Mouse (Mus musculus) gastrocnemius, postnatal 4 days (tissue): ENCODE measurements at regions not wholly inside any gene's neighbourhood (a gene's known extent, or its start where the extent isn't known, plus 50 kb on each side); places are given as distances from the start of the nearest gene placed in this dataset.

Experiments
- DNase-seq, 2 experiments: peaks; one replicate each; pipeline ENCODE4 v3.0.0; 2021 to 2022; ENCODE audit warnings: low spot score in 2 of 2, mixed read lengths in 2 of 2

DNA sequence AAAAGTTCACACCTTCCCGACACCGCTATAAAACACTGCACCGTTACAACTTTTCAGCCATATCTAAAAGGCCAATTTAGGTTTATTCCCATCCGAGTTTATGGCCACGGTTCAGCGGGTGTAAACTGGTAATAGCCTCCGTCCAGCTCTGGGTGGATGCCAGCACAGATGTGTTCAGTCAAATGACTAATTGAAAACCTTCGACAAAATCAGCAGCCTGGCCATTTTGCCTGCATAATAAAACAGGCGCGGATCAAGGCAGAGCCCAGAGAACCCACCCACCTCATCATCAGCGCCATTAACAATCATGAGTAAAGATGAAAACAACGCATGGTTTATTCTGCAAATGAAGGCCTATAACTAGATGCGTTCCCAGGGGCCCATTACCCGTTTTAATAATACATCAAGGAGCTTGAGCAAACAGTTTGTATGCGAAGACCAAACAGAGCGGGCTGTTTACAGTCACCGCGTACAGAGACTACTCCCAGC, 172.1 kb upstream of the Irx3 start:
- DNase-seq = peak in 1 of 2 experiments; percentile 26

DNA sequence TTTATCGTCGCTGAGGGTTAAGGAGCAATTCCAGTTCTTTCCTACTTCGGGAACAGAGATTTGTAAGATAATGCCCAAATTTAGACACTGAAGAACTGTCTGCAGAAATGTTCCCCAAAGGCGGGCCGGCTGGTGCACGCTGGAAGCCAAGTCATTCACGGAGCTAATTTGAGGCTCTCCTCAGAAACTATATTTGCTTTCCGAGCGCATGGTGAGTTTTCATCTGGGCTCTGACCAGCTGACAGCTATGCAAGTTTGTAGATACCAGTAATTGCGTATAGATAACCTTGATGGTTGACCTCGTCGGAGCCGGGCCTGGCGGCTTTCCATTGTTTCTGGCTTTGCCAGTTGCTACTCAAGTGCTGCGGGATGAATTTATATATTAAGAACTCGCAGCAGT, 165.5 kb upstream of the Irx3 start:
- DNase-seq = no peak

DNA sequence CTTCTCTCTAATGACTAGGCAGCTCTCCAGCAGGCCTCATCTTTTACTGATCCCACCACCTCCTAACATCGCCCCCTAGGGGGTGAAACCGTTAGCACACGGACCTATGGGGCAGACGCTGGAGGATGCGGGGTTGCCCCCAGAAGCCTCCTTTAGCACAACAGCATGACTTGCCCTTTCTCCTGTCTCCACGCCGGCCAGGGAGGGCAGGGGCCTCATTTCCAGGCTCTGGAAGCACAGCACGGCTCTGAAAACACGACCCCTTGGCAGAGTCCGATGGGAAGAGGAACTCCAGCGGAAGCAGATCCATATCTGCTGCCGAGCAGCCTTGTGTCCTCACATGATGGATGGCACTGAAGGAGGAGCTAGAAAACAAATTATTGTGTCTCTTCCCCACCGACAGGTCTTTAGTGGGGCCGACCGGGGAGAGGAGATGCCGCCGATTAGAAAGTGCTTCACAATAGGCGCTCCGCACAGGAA, 165.1 kb upstream of the Irx3 start:
- DNase-seq = no peak

GRCm38 (mm10) chr8:91961696-91962095, 159.8 kb upstream of the Irx3 start:
- no peak for DNase-seq

DNA sequence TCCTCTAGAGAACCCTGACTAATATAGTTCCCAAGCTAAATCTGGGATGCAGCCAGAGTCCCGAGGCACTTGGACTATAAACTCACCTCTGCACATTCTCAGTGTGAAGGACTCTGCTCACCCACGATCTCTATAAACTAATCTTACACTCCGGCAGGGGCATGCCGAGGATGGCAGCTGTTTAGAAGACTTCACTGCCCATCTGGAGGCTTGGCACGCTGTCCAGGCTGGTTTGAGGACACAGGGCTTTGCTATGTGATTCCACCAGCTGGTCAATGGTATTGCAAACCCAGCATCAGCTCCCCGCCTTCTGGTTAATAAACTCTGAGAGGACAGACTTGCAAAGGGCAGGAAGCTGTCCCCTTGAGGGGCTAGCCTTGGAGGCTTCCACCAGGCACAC, 153.3 kb upstream of the Irx3 start:
- DNase-seq = peak in 1 of 2 experiments; percentile 24

DNA sequence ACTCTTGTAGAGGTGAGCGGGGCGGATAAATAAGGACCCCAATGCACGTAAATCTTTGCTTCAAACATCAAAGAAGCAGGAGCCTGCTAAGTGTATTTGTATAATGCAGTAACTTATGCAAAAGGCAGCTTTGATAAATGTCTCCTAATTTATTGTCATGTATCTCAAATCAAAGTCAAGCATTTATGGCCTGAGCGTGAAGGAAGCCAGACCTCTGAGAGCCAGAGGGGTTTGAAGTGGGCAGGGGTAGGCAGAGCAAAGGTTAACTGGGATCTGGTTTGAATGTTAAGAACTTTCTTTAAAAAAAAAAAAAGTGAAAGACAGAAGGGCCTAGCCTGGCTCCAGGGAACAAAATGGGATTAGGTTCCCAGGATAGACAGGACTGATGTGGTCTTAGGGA, 151.1 kb upstream of the Irx3 start:
- DNase-seq = no peak

DNA sequence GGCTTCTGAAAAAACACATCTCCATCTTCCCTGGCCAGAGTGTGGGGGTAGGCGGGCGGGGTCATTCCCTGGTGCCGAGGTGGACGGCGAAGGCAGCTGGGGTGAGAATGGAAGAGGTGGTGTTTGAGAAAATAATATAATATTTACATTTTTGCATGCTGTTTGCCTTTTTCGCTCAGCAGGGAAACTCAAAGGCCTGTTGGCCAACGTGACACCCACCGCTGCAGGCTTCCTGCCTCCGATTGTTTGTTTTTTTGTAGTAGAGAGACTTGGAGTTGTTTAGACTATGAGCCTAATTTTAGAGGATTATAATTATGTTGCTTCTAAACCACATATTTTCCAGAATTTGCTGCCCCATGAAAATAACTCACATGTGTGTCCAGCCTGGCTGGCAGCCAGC, 147.2 kb upstream of the Irx3 start:
- no peak for DNase-seq

- no peak for DNase-seq
Observed at GRCm38 (mm10) chr8:91948173-91948940, 146.5 kb upstream of the Irx3 start.

DNA sequence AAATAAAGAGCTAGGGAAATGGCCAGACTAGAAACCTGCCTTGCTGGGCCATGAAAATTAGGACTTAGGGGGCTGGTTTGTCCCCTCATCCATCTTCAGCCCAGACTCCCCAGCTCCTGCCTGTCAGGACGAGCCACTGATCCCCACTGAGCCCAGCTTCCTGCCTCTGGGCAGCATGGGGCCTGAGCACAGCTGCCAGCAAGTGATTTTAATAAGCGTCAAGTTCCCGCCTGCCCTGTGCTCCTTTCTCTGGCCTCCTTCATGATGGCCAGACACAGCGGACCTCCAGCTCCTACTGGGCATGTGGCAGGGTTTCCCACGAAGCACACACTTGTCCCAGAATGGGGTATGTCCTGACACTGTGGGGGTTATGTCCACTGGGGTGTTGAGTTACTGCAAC, 139.1 kb upstream of the Irx3 start:
- DNase-seq = no peak

- no peak for DNase-seq
Observed at GRCm38 (mm10) chr8:91937227-91937626, 135.4 kb upstream of the Irx3 start.

DNA sequence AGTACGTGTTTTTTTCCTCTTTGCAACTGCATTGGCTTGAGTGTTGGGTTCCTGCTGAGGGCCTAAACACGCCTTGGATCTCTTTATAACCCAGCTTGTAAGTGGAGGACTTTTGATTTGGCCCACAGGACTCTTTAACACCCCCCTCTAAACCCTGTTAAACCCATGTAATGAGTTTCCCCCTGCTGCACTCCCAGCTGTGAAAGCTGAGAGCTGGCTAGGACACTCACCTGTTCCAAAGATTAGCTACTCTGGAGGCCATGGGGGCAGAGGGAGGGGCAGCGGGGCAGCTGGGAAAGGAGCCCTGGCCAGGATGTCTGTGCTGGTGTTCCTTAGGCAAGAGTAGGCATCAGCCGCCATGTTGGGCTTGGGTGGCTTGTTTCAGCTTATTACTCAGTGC, 128.7 kb upstream of the Irx3 start:
- no peak for DNase-seq

DNA sequence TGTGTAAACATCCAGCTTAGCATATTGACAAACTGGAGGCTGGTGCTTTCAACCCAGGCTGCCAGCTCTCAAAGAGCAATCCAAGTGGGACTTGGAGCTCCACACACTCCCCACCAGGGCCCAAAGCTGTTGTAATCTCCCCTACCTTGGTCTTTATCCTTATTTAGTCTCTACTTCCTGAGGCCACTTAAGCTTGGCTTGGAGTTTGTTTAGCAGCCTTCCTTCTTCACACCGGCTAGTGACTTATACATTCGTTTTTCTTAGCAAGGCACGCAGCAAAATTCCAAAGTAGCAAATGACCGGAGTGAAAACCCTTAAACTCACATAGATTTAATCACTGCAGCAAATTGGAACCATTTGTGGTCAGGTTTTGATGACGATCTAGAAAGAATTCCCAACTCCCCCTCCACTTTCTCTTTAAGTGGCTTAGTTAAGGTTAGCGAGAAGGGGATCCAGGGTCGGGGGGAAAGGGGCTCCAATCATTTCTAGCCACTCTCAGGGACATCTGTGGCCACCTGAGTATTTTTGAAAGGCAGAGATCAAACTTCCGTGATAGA, 124.2 kb upstream of the Irx3 start:
- no peak for DNase-seq

DNA sequence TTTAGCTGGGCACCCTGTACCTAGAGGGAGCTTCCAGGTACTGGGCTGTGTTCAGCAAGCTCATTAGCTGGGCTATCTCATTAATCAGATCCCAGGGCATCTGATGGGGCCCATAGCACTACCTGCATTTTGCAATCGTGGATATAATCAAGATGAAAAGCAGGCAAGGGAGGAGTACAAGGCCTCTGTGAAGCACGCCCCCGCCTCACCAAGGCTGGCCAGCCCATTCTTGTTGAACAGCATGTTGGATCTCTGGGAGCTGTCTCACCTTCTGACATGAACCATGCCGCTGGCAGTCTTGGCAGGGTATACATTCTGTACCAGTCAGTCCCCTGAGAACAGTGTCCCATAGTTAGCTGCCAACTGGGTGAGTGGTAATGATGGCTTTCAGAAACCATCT, 122.3 kb upstream of the Irx3 start:
- DNase-seq = no peak

- DNase-seq = no peak
Observed at GRCm38 (mm10) chr8:91922211-91922874, 120.5 kb upstream of the Irx3 start.

GRCm38 (mm10) chr8:91917834-91918233, 116.0 kb upstream of the Irx3 start:
- no peak for DNase-seq

DNA sequence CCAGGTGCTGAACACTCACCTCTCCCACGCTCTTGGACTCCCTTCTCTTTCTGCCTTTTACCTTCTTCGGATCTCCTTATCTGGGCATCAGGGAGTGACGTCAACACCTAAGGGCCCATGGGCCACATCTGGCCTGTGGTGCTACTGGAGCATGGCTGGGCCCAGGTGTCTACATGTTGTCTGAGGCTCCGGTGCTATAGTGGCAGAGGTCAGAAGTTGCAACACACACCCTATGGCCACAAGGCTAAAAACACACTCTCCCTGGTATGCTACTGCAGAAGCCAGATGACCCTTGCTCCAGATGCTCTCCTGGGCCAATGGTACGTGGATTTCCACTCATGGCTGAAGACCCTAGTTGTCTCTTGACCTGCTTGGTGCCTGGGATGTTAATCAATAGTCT, 112.1 kb upstream of the Irx3 start:
- DNase-seq = no peak

- DNase-seq = no peak
Observed at GRCm38 (mm10) chr8:91913121-91913520, 111.3 kb upstream of the Irx3 start.

GRCm38 (mm10) chr8:91909637-91910383, 107.9 kb upstream of the Irx3 start:
- peak in 1 of 2 experiments; percentile 18 for DNase-seq

DNA sequence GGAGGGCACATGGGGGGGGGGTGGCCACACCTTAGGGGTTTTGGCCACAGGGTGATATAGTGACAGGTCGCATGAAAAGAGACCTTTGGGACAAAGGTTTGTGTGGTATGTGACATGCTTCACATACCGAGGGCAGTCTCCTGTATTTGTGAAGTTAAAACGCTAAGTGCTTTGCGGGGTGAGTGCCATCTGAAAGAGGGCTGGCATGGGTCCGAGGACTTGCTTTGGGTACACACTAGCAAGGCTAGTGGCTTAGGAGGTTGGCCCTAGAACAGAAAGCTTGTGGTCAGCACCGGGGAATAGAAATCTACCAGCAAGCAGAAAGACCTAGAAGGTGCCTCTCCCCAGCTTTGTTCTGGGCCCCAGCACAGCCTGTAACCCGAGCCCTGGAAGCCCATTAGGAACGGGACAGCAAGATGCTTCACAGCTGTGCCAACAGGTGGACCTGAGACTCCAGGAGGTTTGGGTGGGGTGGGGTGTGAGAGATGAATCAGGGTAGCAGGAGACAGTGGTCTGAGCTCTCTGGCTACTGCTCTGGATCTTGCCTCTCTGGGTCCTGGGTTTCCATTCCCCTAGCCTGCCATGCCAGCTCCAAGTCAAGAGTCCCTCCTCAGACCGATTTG, 107.0 kb upstream of the Irx3 start:
- no peak for DNase-seq

GRCm38 (mm10) chr8:91907178-91907577, 105.3 kb upstream of the Irx3 start:
- DNase-seq = no peak
